Mouse (Mus musculus) MEL (cell line): ENCODE results near the gene Katnbl1. TPM values are rescaled to one million over a fixed set of nuclear protein-coding genes. Genes with fewer than 3 reads are reported as not detected.

ENCODE experiments used
- DNase-seq: peaks from one replicate; pipeline ENCODE4 v3.0.0; 2011; ENCODE audit warnings: low read depth, low spot score
- H3K27ac ChIP-seq: 2 replicates; pipeline ENCODE4 v1.5.1; 2012; ENCODE audit warnings: low read depth, mild to moderate bottlenecking, control low read depth, low read length, moderate library complexity; ENCODE audit not compliant: control insufficient read depth
- H3K27me3 ChIP-seq, 2 experiments: fragments of 150-350 bp in 1 of 2; sonication (generic) in 1 of 2; 2 replicates each; pipeline ENCODE4 v1.6.1; 2012; ENCODE audit warnings: low read length in 2 of 2, mild to moderate bottlenecking in 2 of 2, improper control_type of control experiment in 1 of 2, moderate library complexity in 1 of 2; ENCODE audit not compliant: insufficient read depth in 2 of 2, control insufficient read depth in 1 of 2
- H3K36me3 ChIP-seq, 2 experiments: 2 replicates each; pipeline ENCODE4 v1.6.1; 2012 to 2014; ENCODE audit warnings: low read length in 2 of 2, improper control_type of control experiment in 1 of 2, inconsistent platforms in 1 of 2, mild to moderate bottlenecking in 1 of 2; ENCODE audit not compliant: insufficient read depth in 2 of 2, control insufficient read depth in 1 of 2
- H3K4me1 ChIP-seq, 2 experiments: fragments of 150-350 bp in 1 of 2; sonication (generic) in 1 of 2; 2 replicates each; pipeline ENCODE4 v1.6.1; 2012; ENCODE audit warnings: low read length in 2 of 2, improper control_type of control experiment in 1 of 2, mild to moderate bottlenecking in 1 of 2; ENCODE audit not compliant: insufficient read depth in 2 of 2, control insufficient read depth in 1 of 2
- H3K4me3 ChIP-seq, 2 experiments: fragments of 150-350 bp in 1 of 2; sonication (generic) in 1 of 2; 2 replicates each; pipeline ENCODE4 v1.5.1; 2012; ENCODE audit warnings: low read depth in 2 of 2, low read length in 2 of 2, mild to moderate bottlenecking in 2 of 2, moderate library complexity in 2 of 2, control low read depth in 1 of 2, improper control_type of control experiment in 1 of 2; ENCODE audit not compliant: control insufficient read depth in 1 of 2, insufficient read depth in 1 of 2
- H3K79me2 ChIP-seq: 2 replicates; pipeline ENCODE4 v1.6.1; 2012; ENCODE audit warnings: mild to moderate bottlenecking, low read length, moderate library complexity; ENCODE audit not compliant: control insufficient read depth, poor library complexity, insufficient read depth
- H3K9ac ChIP-seq: 2 replicates; pipeline ENCODE4 v1.6.1; 2012; ENCODE audit warnings: low read depth, mild to moderate bottlenecking, control low read depth, low read length, moderate library complexity; ENCODE audit not compliant: control insufficient read depth, poor library complexity, severe bottlenecking
- H3K9me3 ChIP-seq: fragments of 150-350 bp; sonication (generic); replicated peaks from 2 replicates; pipeline ENCODE4 v1.6.1; 2012; ENCODE audit warnings: mild to moderate bottlenecking, low read length, improper control_type of control experiment, moderate library complexity; ENCODE audit not compliant: insufficient read depth
- E2F4 ChIP-seq: IDR thresholded peaks from 2 replicates; pipeline ENCODE4 v1.6.1; 2011; ENCODE audit warnings: low read depth, low read length, improper control_type of control experiment, borderline replicate concordance
- EP300 ChIP-seq, 2 experiments: IDR thresholded peaks; 2 replicates each; pipeline ENCODE4 v1.6.1; 2011; ENCODE audit warnings: improper control_type of control experiment in 2 of 2, low read length in 2 of 2, low read depth in 1 of 2, mild to moderate bottlenecking in 1 of 2
- ETS1 ChIP-seq: IDR thresholded peaks from 2 replicates; pipeline ENCODE4 v1.6.1; 2012; ENCODE audit warnings: low read depth, mild to moderate bottlenecking, inconsistent platforms, low read length, improper control_type of control experiment, moderate library complexity
- GABPA ChIP-seq: IDR thresholded peaks from 2 replicates; pipeline ENCODE4 v1.6.1; 2012; ENCODE audit warnings: low read depth, mild to moderate bottlenecking, inconsistent platforms, low read length, improper control_type of control experiment, moderate library complexity
- GATA1 ChIP-seq: IDR thresholded peaks from 2 replicates; pipeline ENCODE4 v1.6.1; 2011; ENCODE audit warnings: low read depth, low read length, improper control_type of control experiment
- HCFC1 ChIP-seq: IDR thresholded peaks from 2 replicates; pipeline ENCODE4 v1.6.1; 2012; ENCODE audit warnings: low read depth, mild to moderate bottlenecking, inconsistent platforms, low read length, improper control_type of control experiment, moderate library complexity
- JUND ChIP-seq: IDR thresholded peaks from 2 replicates; pipeline ENCODE4 v1.6.1; 2011; ENCODE audit warnings: low read depth, mild to moderate bottlenecking, improper control_type of control experiment, low read length
- MAX ChIP-seq: IDR thresholded peaks from 2 replicates; pipeline ENCODE4 v1.6.1; 2011; ENCODE audit warnings: low read length, improper control_type of control experiment
- MEF2A ChIP-seq: IDR thresholded peaks from 2 replicates; pipeline ENCODE4 v1.6.1; 2014; ENCODE audit warnings: low read depth, mild to moderate bottlenecking, inconsistent platforms, low read length, improper control_type of control experiment; ENCODE audit not compliant: poor library complexity, insufficient replicate concordance, severe bottlenecking; ENCODE audit errors: extremely low read depth
- MXI1 ChIP-seq: IDR thresholded peaks from 2 replicates; pipeline ENCODE4 v1.6.1; 2011; ENCODE audit warnings: mild to moderate bottlenecking, low read depth, low read length, improper control_type of control experiment
- MYB ChIP-seq: IDR thresholded peaks from 2 replicates; pipeline ENCODE4 v1.6.1; 2011; ENCODE audit warnings: mild to moderate bottlenecking, low read depth, low read length, improper control_type of control experiment
- MYC ChIP-seq: IDR thresholded peaks from 2 replicates; pipeline ENCODE4 v1.6.1; 2011; ENCODE audit warnings: low read depth, mild to moderate bottlenecking, low read length, improper control_type of control experiment, moderate library complexity
- NELFE ChIP-seq: IDR thresholded peaks from 2 replicates; pipeline ENCODE4 v1.6.1; 2011; ENCODE audit warnings: low read depth, low read length, improper control_type of control experiment
- SIN3A ChIP-seq: IDR thresholded peaks from 2 replicates; pipeline ENCODE4 v1.6.1; 2012; ENCODE audit warnings: low read length, improper control_type of control experiment, inconsistent platforms
- SMC3 ChIP-seq: IDR thresholded peaks from 2 replicates; pipeline ENCODE4 v1.6.1; 2011; ENCODE audit warnings: low read depth, low read length, improper control_type of control experiment
- UBTF ChIP-seq: IDR thresholded peaks from 2 replicates; pipeline ENCODE4 v1.6.1; 2012; ENCODE audit warnings: low read depth, mild to moderate bottlenecking, inconsistent platforms, low read length, improper control_type of control experiment, moderate library complexity, borderline replicate concordance; ENCODE audit not compliant: insufficient read depth
- USF1 ChIP-seq: IDR thresholded peaks from 2 replicates; pipeline ENCODE4 v1.6.1; 2014; ENCODE audit warnings: low read depth, mild to moderate bottlenecking, inconsistent platforms, low read length, improper control_type of control experiment, moderate library complexity
- ZKSCAN1 ChIP-seq: IDR thresholded peaks from 2 replicates; pipeline ENCODE4 v1.6.1; 2012; ENCODE audit warnings: low read depth, mild to moderate bottlenecking, inconsistent platforms, low read length, improper control_type of control experiment, moderate library complexity
- ZMIZ1 ChIP-seq: IDR thresholded peaks from 2 replicates; pipeline ENCODE4 v1.6.1; 2012; ENCODE audit warnings: low read depth, mild to moderate bottlenecking, inconsistent platforms, low read length, improper control_type of control experiment, moderate library complexity
- polyA plus RNA-seq, 2 experiments: library from polyadenylated mRNA; stranded (reverse) in 1 of 2; unstranded in 1 of 2; fragments of >175 nt in 1 of 2; fragments of >200 nt in 1 of 2; gene quantifications; 2 replicates each; pipeline versions ENCODE4 v1.2.1 to v1.2.4; 2012; ENCODE audit warnings: low replicate concordance in 2 of 2, low read depth in 1 of 2; ENCODE audit not compliant: insufficient read length in 2 of 2, insufficient read depth in 1 of 2, missing spikeins in 1 of 2
- total RNA-seq: library from RNA; depleted of rRNA; stranded (reverse); fragments of 300-350 nt; gene quantifications from 2 replicates; pipeline ENCODE4 v1.2.3, GENCODE M21; 2012

Gene Katnbl1
- total and polyA plus RNA-seq, 3 experiments = 12.6 to 16.6 TPM; not detected in 1

- Histone ChIP-seq H3K9me3 (no peaks in the 10 kb centered on the region), H3K4me3 (no peak overlapping the region), H3K79me2 (peaks cover 49% of the 10 kb centered on the region), H3K9ac (no peak overlapping the region), H3K27me3 (no peaks in the 10 kb centered on the region), H3K27ac (no peak overlapping the region)
- TF ChIP-seq ZKSCAN1 (no peak), USF1 (no peak), JUND (no peak), GABPA (no peak), ETS1 (no peak), ZMIZ1 (no peak), EP300 (IDR thresholded peaks at IDR 0.05; ENCODE audit: low read depth in 1 of 2, low read length in 2 of 2) (no peak), MEF2A (no peak), HCFC1 (no peak), GATA1 (no peak), E2F4 (no peak), SMC3 (no peak), MAX (no peak), UBTF (no peak), NELFE (no peak)
- TF ChIP-seq, all 39 proteins: peak for 0
- H3K36me3 ChIP-seq = peaks cover 3 to 33% of the 10 kb centered on the region in 2 experiments
- peaks cover 7 to 15% of the 10 kb centered on the region in 2 experiments for H3K4me1 ChIP-seq
- DNase-seq = no peak
These were observed 11.8 kb downstream of the Katnbl1 start for GRCm38 (mm10) chr2:112390843-112391242.

DNA sequence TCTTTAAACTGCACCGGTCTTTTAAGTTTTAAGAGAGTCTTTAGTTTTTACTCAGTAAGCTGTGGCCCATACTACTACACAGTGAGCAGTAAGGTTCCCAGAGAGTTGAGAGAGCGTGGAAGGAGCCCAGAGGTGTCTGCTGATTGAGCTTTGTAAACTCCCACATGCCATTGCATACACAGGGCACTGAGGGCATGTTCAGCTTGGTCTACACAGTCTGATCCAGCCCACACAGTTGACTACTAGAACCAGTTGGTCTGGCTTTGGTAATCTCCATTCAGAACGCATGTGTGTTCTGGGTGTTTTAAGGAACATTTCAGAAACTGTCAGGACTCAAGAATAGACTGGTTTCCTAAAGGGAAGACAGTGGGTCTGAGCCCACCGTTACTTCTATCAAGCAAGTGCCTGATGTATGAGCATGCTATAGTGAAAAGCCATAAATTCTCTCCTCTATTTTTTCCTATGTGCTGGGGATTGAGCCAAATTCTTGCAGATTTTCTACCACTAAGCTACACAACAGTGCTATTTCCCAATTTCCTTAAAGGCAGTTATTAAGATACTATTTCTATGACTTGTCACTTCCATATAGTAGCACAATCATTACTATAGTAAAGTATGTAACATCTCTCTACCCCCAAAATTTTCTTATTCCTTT lies 12.5 kb downstream of the Katnbl1 start:
- peaks cover 7 to 17% of the 10 kb centered on the region in 2 experiments for H3K4me1 ChIP-seq
- H3K79me2 ChIP-seq = peaks cover 47% of the 10 kb centered on the region
- no peak overlapping the region for H3K4me3 ChIP-seq
- no peak overlapping the region for H3K27ac ChIP-seq
- TF ChIP-seq MYB (no peak), GABPA (no peak), SIN3A (no peak), MXI1 (no peak), MYC (no peak)
- H3K36me3 ChIP-seq = peaks cover under 1 to 35% of the 10 kb centered on the region in 2 experiments; a peak in 3 of 4 replicates
- H3K9ac ChIP-seq = no peak overlapping the region
- H3K27me3 ChIP-seq = no peaks in the 10 kb centered on the region
- H3K9me3 ChIP-seq = no peaks in the 10 kb centered on the region
- DNase-seq = no peak
